Mouse (Mus musculus) heart, embryonic 12.5 days (tissue): ENCODE results near the gene Olfr1031. TPM values are rescaled to one million over a fixed set of nuclear protein-coding genes. Genes with fewer than 3 reads are reported as not detected.
"Not testable (repeated sequence)": the region's sequence is repeated elsewhere in the genome, so short reads cannot be mapped to it uniquely, and the experiment has no call there.

Source experiments
- ATAC-seq: fragments of 200-750 bp; cut with Nextera tagmentation; 2 replicates; pipeline ENCODE4 v1.8.0; 2017; ENCODE audit warnings: moderate TSS enrichment, moderate library complexity; ENCODE audit not compliant: insufficient number of reproducible peaks, low FRiP score
- H3K27ac ChIP-seq: fragments of 300-500 bp; sonication (generic); 2 replicates; pipeline ENCODE4 v1.5.1; 2016; ENCODE audit warnings: mild to moderate bottlenecking, moderate library complexity; ENCODE audit not compliant: poor library complexity, severe bottlenecking
- H3K27me3 ChIP-seq: fragments of 300-500 bp; sonication (generic); replicated peaks from 2 replicates; pipeline ENCODE4 v1.6.1; 2016; ENCODE audit warnings: mild to moderate bottlenecking, moderate library complexity
- H3K36me3 ChIP-seq: fragments of 300-500 bp; sonication (generic); 2 replicates; pipeline ENCODE4 v1.6.1; 2016; ENCODE audit warnings: mild to moderate bottlenecking, moderate library complexity
- H3K4me1 ChIP-seq: fragments of 300-500 bp; sonication (generic); replicated peaks from 2 replicates; pipeline ENCODE4 v1.6.1; 2016; ENCODE audit warnings: mild to moderate bottlenecking
- H3K4me2 ChIP-seq: fragments of 300-500 bp; sonication (generic); 2 replicates; pipeline ENCODE4 v1.6.1; 2016; ENCODE audit warnings: mild to moderate bottlenecking, moderate library complexity
- H3K4me3 ChIP-seq: fragments of 300-500 bp; sonication (generic); 2 replicates; pipeline ENCODE4 v1.5.1; 2016; ENCODE audit warnings: mild to moderate bottlenecking
- H3K9ac ChIP-seq: fragments of 300-500 bp; sonication (generic); 2 replicates; pipeline ENCODE4 v1.6.1; 2016; ENCODE audit warnings: mild to moderate bottlenecking, moderate library complexity
- H3K9me3 ChIP-seq: fragments of 300-500 bp; sonication (generic); replicated peaks from 2 replicates; pipeline ENCODE4 v1.6.1; 2016; ENCODE audit warnings: mild to moderate bottlenecking, moderate library complexity
- WGBS: fragments of 180-500 bp; shearing (Covaris S2); methylation state at CpG from one replicate; pipeline ENCODE4 v1.1.7; 2016; 5-methylcytosine and 5-hydroxymethylcytosine counted together
- polyA plus RNA-seq: library from polyadenylated mRNA; unstranded; fragments of >200 nt; fragmentation: Nextera tagmentation; extraction: Ambion mirVana; gene quantifications from 2 replicates; pipeline ENCODE4 v1.2.1, GENCODE M21; 2016

Gene Olfr1031
- not detected in 2 replicates for polyA plus RNA-seq

- Histone ChIP-seq H3K4me1 (no peaks in the 10 kb centered on the region), H3K27me3 (no peaks in the 10 kb centered on the region), H3K4me3 (no peak within 1 kb of the TSS), H3K4me2 (no peak within 1 kb of the TSS), H3K36me3 (no peaks in the 10 kb centered on the region), H3K9ac (no peak within 1 kb of the TSS), H3K9me3 (no peaks in the 10 kb centered on the region), H3K27ac (no peak within 1 kb of the TSS)
- ATAC-seq, result no peak
- WGBS, result 46% methylated on average over 3 of the region's 3 CpGs
Measured at GRCm38 (mm10) chr2:85990004-85990403, at the start of gene Olfr1031. Gene Olfr1031, plus strand, starts transcription at chr2:85990304.

- H3K27ac ChIP-seq, result no peak within 1 kb of the TSS
- H3K9me3 ChIP-seq, result no peaks in the 10 kb centered on the region
- no peak within 1 kb of the TSS for H3K9ac ChIP-seq
- H3K4me3 ChIP-seq, result no peak within 1 kb of the TSS
- H3K36me3 ChIP-seq, result no peaks in the 10 kb centered on the region
- H3K4me2 ChIP-seq, result no peak within 1 kb of the TSS
- no peak for ATAC-seq
- 72% methylated on average over 1 of the region's 1 CpGs for WGBS
- H3K27me3 ChIP-seq, result no peaks in the 10 kb centered on the region
- H3K4me1 ChIP-seq, result no peaks in the 10 kb centered on the region
Measured at GRCm38 (mm10) chr2:85950137-85950536, 40.0 kb upstream of the Olfr1031 start, which contains the start of gene Olfr1028. Gene Olfr1028, plus strand, starts transcription at chr2:85950437.

DNA sequence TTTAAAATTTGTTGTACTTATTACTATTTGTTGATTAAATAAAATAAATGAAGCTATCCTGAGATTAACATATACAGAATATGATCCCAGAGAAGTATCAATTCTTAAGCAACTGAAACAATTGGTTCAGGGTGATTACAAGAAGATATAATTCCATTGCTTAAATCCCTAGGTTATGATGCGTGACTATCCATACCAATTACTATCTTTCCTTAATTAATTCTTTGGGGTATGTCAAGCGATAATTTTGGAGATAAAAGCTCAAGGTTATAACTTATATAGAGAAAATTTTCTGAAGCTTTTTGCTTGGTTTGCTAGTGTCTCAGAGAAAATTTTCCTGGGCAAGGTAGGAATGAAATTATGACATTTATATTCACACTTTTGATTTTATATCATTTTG lies 16.5 kb upstream of the Olfr1031 start, which contains the start of gene Olfr1029:
Gene Olfr1029, plus strand, starts transcription at position 301 of the 400 bp plus-strand sequence.
- Histone ChIP-seq H3K9ac (no peak within 1 kb of the TSS), H3K27ac (no peak within 1 kb of the TSS), H3K36me3 (no peaks in the 10 kb centered on the region), H3K9me3 (no peaks in the 10 kb centered on the region), H3K4me1 (no peaks in the 10 kb centered on the region), H3K4me3 (no peak within 1 kb of the TSS), H3K27me3 (no peaks in the 10 kb centered on the region), H3K4me2 (no peak within 1 kb of the TSS)
- ATAC-seq, result no peak
- WGBS, result 70% methylated on average over 2 of the region's 2 CpGs

DNA sequence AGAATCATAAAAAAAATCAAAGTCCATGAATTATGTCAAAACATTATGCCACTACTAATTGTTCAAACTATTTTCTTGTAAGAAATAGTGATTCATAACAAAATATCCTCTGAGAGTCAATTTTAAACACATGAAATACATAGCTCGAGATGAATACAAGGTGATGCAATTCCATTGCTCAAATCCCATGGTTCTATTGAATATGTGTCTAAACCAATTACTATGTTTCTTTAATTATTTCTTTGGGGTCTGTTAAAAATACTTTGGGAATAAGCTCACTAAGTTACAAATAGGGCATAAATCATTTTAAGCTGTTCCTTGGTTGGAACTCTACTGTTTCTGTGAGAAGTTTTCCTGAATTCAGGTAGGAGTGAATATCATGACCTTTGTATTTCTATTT lies 11.1 kb upstream of the Olfr1031 start, which contains the start of gene Olfr1030:
Gene Olfr1030, plus strand, starts transcription at position 301 of the 400 bp plus-strand sequence.
- Histone ChIP-seq H3K4me3 (no peak within 1 kb of the TSS), H3K4me1 (no peaks in the 10 kb centered on the region), H3K9ac (no peak within 1 kb of the TSS), H3K9me3 (no peaks in the 10 kb centered on the region), H3K36me3 (no peaks in the 10 kb centered on the region), H3K27ac (no peak within 1 kb of the TSS), H3K27me3 (no peaks in the 10 kb centered on the region), H3K4me2 (no peak within 1 kb of the TSS)
- WGBS, result 66% methylated on average over 1 of the region's 1 CpGs
- ATAC-seq, result no peak

- no peaks in the 10 kb centered on the region for H3K36me3 ChIP-seq
- WGBS, result 79% methylated on average over 7 of the region's 7 CpGs
- no peaks in the 10 kb centered on the region for H3K9me3 ChIP-seq
- no peak within 1 kb of the TSS for H3K4me2 ChIP-seq
- no peak within 1 kb of the TSS for H3K9ac ChIP-seq
- H3K4me3 ChIP-seq, result no peak within 1 kb of the TSS
- H3K27ac ChIP-seq, result no peak within 1 kb of the TSS
- H3K27me3 ChIP-seq, result no peaks in the 10 kb centered on the region
- no peaks in the 10 kb centered on the region for H3K4me1 ChIP-seq
- ATAC-seq, result no peak
Measured at GRCm38 (mm10) chr2:86005240-86005639, 15.1 kb downstream of the Olfr1031 start, which contains the start of gene Olfr1032. Gene Olfr1032, plus strand, starts transcription at chr2:86005540.

- H3K4me3 ChIP-seq, result peak within 1 kb of the TSS; percentile 47
- H3K4me2 ChIP-seq, result peak within 1 kb of the TSS; percentile 64
- H3K9ac ChIP-seq, H3K36me3 ChIP-seq, H3K9me3 ChIP-seq, H3K4me1 ChIP-seq, H3K27me3 ChIP-seq, ATAC-seq: not testable (repeated sequence)
- peak within 1 kb of the TSS; percentile 47; the same call in 1 of the 2 replicates for H3K27ac ChIP-seq
- WGBS, result 2% methylated on average over 11 of the region's 11 CpGs
Measured at GRCm38 (mm10) chr2:86020406-86020805, 30.3 kb downstream of the Olfr1031 start, which contains the start of gene Olfr1033. Gene Olfr1033, plus strand, starts transcription at chr2:86020633.

GRCm38 (mm10) chr2:86021518-86021917 lies 31.4 kb downstream of the Olfr1031 start:
- ATAC-seq, H3K4me1 ChIP-seq, H3K36me3 ChIP-seq, H3K9ac ChIP-seq, H3K4me2 ChIP-seq, H3K4me3 ChIP-seq, H3K9me3 ChIP-seq, H3K27ac ChIP-seq, H3K27me3 ChIP-seq: not testable (repeated sequence)
- 38% methylated on average over 7 of the region's 9 CpGs for WGBS

Other genes starting within 250 kb of the Olfr1031 start
- gene Olfr1012, start 227.5 kb upstream of the Olfr1031 start, polyA plus RNA-seq, result not detected in 2 replicates
- not detected in 2 replicates for gene Olfr1013, start 223.2 kb upstream of the Olfr1031 start, polyA plus RNA-seq
- gene Olfr1014, start 217.6 kb upstream of the Olfr1031 start, polyA plus RNA-seq, result not detected in 2 replicates
- not detected in 2 replicates for gene Olfr1015, start 208.3 kb upstream of the Olfr1031 start, polyA plus RNA-seq
- not detected in 2 replicates for gene Olfr1016, start 187.8 kb upstream of the Olfr1031 start, polyA plus RNA-seq
- gene Olfr1018, start 171.8 kb upstream of the Olfr1031 start, polyA plus RNA-seq, result not detected in 2 replicates
- not detected in 2 replicates for gene Olfr1019, start 144.8 kb upstream of the Olfr1031 start, polyA plus RNA-seq
- not detected in 2 replicates for gene Olfr1020, start 143.3 kb upstream of the Olfr1031 start, polyA plus RNA-seq
- not detected in 2 replicates for gene Olfr1022, start 121.7 kb upstream of the Olfr1031 start, polyA plus RNA-seq
- gene Olfr1023, start 104.7 kb upstream of the Olfr1031 start, polyA plus RNA-seq, result not detected in 2 replicates
- gene Olfr1024, start 85.3 kb upstream of the Olfr1031 start, polyA plus RNA-seq, result not detected in 2 replicates
- not detected in 2 replicates for gene Olfr1025-ps1, start 75.1 kb upstream of the Olfr1031 start, polyA plus RNA-seq
- not detected in 2 replicates for gene Olfr1026, start 68.7 kb upstream of the Olfr1031 start, polyA plus RNA-seq
- gene Olfr1028, start 39.9 kb upstream of the Olfr1031 start, polyA plus RNA-seq, result not detected in 2 replicates
- gene Olfr1029, start 16.4 kb upstream of the Olfr1031 start, polyA plus RNA-seq, result not detected in 2 replicates
- not detected in 2 replicates for gene Olfr1030, start 11.0 kb upstream of the Olfr1031 start, polyA plus RNA-seq
- gene Olfr1032, start 15.2 kb downstream of the Olfr1031 start, polyA plus RNA-seq, result not detected in 2 replicates
- gene Olfr1033, start 30.3 kb downstream of the Olfr1031 start, polyA plus RNA-seq, result 1.3 and 1.4 TPM in 2 replicates
- not detected in 2 replicates for gene Olfr1034, start 55.6 kb downstream of the Olfr1031 start, polyA plus RNA-seq
- gene Olfr1036, start 83.7 kb downstream of the Olfr1031 start, polyA plus RNA-seq, result not detected in 2 replicates
- not detected in 2 replicates for gene Olfr1037, start 97.1 kb downstream of the Olfr1031 start, polyA plus RNA-seq
- gene Olfr1039, start 145.6 kb downstream of the Olfr1031 start, polyA plus RNA-seq, result not detected in 2 replicates
- not detected in 2 replicates for gene Olfr1040, start 156.4 kb downstream of the Olfr1031 start, polyA plus RNA-seq
- gene Olfr1042, start 171.5 kb downstream of the Olfr1031 start, polyA plus RNA-seq, result not detected in 2 replicates
- not detected in 2 replicates for gene Olfr1043, start 177.2 kb downstream of the Olfr1031 start, polyA plus RNA-seq
- not detected in 2 replicates for gene Olfr1044, start 187.5 kb downstream of the Olfr1031 start, polyA plus RNA-seq
- gene Olfr52, start 195.4 kb downstream of the Olfr1031 start, polyA plus RNA-seq, result not detected in 2 replicates
- not detected in 2 replicates for gene Olfr1045, start 212.7 kb downstream of the Olfr1031 start, polyA plus RNA-seq
- not detected in 2 replicates for gene Olfr1046, start 229.0 kb downstream of the Olfr1031 start, polyA plus RNA-seq
- not detected in 2 replicates for gene Olfr1047, start 241.1 kb downstream of the Olfr1031 start, polyA plus RNA-seq
- gene Olfr1048, start 250.0 kb downstream of the Olfr1031 start, polyA plus RNA-seq, result not detected in 2 replicates